Mouse (Mus musculus) MN1 (cell line): ENCODE measurements around the gene Maml2.
A peak's percentile ranks its signal among the peaks of the same experiment; 100 is the strongest.

ENCODE experiments used
- DNase-seq: peaks from one replicate; pipeline ENCODE4 v3.0.0-alpha.2; 2016; ENCODE audit warnings: low spot score

Maml2 gene

DNA sequence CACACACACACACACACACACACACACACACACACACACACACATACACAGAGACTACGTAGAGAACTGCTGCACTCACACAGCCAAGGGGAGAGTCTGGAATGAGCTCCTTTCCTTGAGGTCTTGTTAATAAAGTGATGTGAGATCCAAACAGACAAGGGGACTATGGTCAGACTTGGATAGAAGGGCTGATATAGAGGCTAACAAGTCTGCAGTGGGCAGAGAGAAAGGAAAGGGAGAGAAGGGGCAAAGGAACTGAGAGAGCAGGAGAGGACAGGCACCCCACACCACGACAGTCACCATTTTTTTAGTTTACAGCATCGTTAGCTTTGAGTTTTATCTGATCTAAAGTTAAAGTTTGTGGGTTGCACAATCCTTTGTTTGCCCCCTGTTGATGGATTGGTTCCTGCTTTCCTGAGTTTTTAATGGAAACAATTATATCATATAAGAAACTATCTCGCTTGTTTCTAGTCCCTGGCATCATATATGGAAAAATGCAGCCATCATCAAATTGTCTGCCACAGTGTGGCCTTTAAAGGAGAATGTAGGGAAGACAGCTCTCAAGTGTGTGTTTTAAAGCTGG lies 149.0 kb downstream of the Maml2 start, which contains the start of gene Gm17571:
Gm17571 (minus strand) TSS at position 51 of the 583 bp plus-strand sequence.
- no peak for DNase-seq

DNA sequence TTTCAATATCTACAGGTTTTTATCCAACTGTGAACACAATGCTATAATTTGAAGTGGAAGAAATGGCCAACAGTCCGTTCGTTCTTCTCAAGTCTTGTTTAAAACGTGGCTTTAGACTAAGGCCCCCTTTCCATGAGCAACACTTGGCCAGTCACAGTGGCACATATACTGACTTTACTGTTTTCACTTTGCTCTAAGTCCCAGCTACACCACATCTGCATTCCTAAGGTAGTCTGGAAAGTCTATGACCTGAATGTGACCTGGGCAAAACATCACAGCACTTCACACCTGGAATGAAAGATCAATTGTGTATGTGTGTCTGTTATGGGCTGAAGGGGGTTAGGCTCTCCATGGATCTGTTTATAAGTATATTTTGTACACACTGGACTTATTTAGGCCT lies 151.0 kb downstream of the Maml2 start:
- no peak for DNase-seq

DNA sequence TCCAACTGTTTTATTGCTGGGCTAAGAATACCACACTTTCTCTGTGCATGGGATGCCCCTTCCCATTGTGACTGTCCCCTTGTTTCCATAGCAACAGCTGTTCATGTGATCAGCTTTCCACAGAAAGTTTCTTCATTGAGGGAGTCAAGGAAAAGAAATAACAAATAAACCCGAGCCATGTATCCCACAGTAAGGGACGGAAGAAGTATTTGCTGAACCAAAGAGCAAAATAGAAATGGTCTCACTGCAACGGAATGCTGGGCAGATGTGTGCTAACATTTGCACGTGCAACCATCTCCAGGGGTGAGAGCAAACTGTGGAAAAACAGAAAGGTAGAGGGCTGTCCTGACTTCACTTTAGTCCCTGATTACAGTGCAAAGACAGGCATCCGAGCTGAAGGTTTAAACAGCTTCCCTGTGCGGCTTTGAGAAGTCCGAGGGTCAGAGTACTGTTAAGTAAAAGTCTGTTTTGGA lies 156.9 kb downstream of the Maml2 start:
- DNase-seq, result no peak

DNA sequence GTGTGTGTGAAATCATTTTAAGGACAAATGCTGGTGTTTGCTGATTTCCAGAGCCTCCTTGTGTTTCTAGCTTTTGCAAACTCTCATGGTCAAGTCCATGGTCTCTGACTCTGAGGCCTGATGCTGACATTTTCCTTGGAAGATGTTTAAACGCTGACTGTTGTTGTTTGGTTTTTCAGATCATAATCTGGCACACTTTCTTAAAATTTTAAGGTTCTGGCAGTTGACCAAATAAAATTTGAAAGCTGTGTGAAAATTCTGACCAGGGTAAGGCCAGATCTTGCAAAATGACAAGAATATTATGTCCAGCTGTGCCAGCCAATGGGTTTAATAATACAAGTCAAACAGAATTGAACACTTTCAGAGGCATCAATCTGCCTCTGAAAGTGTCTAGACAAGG lies 157.5 kb downstream of the Maml2 start:
- no peak for DNase-seq

DNA sequence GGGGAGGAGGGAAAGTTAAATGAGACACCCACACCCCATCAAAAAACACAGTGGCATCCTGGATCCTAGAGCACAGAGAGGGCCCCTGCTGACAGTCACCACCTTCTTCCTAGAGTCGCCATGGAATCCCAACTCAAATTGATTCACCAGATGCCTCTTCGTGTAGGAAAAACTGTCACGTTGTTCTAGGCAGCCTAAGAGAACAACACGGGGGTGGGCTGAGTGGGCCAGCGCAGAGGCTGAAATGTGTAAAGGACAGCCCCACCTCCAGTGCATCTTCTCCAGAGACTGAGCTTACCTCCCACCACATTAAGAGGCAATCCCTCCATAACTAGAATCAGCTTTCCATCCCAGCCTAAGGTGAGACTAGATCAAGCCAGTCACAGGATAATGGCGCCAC lies 160.0 kb downstream of the Maml2 start:
- no peak for DNase-seq

DNA sequence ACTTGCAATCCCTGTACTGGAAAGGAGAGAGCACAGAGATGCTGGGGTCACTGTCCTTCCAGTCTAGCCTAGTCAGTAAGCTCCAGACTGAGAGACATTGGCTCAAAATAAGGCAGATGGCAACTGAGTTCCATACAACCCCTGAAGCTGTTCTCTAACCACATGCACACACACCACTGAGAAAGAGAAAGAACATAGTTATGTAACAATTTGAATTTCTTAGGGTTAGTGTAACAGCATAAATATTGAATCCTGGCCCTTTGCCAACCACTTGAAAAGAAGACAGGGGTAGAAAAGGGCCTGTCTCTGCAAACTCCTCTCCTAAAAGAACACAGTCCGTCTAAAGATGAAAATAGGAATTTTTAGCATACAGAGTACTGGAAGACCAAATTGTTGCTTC lies 161.6 kb downstream of the Maml2 start:
- DNase-seq, result no peak

DNA sequence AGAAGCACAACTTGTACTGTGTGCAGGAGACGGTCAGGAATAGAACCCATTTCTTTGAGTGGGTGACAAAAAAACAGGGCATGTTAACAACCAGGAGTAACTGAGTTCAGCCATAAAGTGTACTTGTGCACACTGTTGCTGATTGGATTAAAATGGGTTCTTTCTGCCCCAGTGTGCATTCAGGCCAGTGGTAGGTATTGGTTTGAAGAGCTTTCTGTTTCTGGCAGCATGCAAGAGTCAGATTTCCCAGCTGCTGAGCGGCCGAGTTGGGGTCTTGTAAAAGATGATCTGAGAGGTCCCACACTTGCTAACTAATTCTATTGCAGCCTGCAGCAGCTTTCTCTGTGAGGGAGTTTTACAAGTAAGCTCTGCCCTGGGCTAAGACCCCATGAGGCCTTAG lies 162.3 kb downstream of the Maml2 start:
- no peak for DNase-seq

DNA sequence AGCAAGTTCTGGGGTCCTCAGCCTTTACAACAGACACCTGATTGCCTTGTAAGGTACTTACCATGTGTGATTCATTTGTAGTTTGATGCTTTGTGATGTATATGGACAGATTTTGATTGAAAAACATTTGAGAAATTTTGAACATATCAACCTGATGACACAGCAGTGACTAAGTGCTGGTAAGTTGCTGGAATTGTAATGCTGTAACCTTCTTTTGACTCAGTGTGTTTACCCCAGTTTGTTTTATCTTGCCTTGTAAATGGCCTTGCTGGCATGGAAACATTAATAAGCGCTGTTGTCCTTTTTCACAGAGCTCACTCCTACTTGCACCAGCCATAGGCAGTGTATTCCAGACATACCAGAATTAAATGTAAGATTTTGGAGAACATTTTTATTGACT lies 163.2 kb downstream of the Maml2 start:
- DNase-seq, result no peak

DNA sequence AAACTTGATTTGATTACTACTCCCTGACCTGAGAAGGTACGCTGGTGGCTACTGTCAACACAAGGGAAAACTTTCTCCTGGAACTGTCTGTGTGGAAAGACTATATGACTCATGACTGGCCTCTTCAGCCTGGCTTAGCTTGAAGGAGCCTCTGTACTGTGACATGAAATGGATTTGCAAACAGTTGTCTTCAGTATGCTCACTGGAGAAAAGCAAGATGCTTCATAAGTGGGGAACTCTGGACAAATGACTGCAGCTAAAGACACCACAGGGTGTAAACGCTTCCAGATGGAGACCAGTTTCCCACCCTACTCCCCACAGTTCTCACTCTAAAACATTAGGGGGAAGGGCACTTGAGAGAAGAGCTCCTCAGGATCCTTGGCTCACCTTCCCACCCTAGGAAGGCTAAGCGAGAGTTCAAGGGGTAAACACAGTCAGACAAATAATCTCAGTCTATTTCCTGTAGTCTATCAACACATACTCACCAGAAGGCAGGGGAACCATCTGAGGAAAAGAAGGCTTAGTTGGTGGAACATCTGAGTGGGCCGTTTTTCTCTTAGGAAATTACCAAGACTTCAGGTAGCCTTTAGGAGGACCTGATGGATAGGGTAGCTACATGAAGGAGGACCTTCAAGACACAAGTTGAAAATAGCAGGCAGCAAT lies 167.7 kb downstream of the Maml2 start:
- no peak for DNase-seq

DNA sequence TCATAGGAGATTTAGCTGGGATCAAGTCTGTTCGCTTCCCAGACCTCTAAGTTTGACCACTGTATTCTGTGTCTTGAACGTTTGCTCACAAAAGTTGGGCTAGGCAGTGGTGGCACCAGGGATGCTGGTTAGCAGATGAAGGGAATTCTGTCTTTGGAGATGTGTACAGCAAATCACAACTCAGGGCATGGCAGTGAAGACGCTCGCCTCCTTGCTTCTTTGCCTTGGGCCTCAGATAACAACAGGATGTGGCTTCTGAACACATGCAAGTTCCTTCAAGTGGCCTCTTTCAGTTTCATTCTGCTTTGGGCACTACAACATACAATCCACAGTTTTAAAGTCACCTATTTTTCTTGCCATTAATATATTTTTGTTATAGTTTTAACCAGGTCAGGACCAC lies 168.6 kb downstream of the Maml2 start:
- DNase-seq, result no peak

DNA sequence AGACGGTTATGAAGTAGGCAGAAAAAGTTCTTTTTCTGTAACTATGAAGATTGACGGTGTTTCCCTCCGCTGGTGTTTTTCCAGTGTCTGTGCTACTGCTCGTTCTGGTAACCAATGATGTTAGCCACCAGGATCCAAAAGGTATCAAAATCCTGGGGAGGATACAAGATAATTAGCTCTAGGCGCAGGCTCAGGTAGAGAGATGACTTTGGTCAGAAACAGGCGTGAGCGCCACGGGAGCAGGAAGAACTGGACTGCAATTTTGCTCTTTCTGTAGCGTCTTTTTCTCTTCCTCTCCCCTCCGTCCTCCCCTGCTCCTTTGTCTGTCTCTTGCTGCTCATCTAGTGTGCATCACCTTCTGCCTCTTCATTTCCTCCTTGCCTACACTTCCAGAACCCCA lies 169.1 kb downstream of the Maml2 start:
- no peak for DNase-seq

DNA sequence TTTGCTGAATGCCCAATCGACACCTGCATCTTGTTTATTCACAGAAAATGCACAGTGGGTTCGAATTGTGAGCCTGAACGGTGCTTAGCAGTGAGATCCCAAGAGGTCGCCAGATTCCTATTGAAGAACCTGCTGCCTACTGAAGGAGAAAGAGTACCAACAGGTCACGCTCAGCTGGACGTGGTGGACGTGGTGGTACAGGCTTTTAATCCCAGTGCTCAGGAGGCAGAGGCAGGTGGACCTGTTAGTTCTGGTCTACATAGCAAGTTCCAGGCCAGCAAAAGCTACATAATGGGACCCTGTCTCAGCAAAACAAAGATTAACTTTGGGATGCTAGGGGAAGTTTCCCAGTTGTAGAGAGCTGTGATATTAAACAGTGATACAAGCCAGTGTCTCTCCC lies 170.0 kb downstream of the Maml2 start:
- DNase-seq, result no peak

DNA sequence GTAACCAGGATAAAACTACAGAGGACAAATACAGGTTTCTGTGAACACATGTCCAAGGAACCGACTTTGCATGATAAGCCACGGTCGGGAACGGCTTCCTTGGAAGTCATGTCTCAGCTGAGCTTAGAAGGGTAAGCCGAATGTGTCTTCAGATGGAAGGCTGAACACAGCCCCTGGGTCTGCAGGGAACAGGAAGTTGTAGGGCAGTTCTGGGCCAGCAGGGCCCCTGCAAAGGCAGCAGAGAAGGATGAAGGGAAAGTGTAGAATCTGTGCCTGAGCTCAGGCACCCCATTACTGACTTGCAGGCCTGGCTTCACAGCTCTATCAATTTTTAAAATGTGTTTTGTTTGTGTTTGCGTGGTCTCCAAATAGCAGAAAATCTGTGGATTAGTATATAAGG lies 171.0 kb downstream of the Maml2 start:
- DNase-seq, result no peak

DNA sequence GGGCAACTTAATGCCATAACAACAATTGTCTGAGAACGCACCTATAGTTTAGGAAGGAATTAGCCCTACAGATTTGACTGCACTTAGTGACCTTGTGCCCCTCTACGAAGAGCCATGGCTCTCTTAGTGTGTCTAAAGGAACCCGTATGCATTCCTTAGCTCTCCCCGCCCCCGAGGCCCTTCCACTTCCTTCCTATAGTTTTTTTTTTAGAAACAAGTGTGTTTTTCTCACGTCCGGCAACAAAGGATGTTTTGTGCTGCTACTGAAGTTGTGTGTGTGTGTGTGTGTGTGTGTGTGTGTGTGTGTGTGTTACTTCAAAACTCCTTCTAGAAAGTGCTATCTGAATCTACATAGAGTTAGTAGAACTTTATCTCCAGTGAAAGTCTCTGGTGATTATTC lies 172.3 kb downstream of the Maml2 start:
- no peak for DNase-seq

DNA sequence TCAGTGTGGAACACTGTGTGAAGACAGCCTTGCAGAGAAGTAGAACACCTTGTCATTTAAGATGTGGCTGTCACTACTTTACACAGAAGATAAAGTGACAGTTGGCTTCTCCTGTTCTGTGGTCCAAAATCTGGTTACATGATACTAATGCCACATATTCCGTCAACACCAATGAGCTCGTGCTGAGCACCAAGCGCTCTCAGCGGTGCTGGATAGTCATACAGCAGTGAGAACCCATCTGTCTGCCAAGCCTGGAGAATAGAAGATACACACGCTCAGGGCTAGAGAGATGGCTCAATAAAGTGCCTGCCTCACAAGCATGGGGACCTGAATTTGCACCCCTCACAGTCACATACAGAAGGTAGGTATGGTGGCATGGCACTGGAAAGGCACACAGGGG lies 177.2 kb downstream of the Maml2 start:
- DNase-seq, result no peak

DNA sequence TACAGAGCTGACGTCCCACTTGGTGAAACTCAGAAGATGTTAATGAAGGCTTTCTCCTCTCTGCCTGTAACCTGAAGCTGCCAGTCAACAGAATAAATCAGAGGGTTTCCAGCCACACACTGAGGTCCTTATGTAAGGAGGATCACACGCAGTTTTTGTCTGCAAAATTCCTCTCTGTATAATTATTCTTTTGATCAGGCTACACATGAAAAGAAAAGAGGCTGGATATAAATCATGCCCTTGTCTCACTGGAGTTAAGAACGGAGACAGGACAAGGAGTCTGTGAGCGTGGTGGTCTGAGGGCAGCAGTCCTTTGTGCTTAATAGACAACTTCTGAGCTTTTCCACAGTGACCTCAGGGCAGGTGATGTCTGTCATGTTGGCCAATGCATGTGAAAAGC lies 181.5 kb downstream of the Maml2 start:
- DNase-seq, result no peak

DNA sequence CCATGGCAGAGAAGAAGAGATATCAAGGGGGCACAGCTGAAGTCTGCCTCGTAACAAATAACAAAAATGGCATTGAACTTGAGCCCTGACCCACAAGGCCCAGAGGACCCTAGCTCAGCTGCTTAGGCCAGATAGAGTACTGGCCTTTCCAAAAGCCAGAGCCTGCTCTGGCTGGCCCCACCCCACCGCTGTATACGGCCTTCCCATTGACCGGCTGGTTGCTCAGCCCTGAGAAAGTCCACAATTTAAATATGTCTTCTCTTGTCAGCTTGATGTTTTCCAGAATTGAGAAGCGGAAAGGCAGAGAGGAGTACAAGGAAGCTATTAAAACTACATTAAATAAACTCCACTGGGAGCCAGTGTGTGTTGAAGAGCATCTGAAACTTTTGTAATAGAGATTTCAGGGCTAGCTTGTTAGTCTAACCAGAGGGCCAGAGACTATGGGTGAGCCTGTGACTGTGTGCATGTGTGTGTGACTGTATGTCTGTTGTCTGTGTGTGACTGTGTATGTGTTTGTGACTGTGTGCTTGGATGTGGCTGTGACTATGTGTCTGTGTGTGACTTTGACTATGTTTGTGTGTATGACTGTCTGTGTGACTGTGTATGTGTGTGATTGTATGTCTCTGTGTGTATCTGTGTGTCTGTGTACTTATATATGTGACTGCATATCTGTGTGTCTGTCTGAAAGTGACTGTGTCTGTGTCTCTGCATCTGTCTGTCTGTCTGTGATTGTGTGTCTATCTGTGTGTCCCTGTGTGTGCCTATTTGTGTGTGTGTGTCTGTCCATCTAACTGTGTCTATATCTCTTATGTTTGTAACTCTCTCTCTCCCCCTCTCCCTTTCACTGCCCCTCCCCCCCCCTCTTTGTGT lies 185.7 kb downstream of the Maml2 start:
- DNase-seq, result peak; percentile 85

DNA sequence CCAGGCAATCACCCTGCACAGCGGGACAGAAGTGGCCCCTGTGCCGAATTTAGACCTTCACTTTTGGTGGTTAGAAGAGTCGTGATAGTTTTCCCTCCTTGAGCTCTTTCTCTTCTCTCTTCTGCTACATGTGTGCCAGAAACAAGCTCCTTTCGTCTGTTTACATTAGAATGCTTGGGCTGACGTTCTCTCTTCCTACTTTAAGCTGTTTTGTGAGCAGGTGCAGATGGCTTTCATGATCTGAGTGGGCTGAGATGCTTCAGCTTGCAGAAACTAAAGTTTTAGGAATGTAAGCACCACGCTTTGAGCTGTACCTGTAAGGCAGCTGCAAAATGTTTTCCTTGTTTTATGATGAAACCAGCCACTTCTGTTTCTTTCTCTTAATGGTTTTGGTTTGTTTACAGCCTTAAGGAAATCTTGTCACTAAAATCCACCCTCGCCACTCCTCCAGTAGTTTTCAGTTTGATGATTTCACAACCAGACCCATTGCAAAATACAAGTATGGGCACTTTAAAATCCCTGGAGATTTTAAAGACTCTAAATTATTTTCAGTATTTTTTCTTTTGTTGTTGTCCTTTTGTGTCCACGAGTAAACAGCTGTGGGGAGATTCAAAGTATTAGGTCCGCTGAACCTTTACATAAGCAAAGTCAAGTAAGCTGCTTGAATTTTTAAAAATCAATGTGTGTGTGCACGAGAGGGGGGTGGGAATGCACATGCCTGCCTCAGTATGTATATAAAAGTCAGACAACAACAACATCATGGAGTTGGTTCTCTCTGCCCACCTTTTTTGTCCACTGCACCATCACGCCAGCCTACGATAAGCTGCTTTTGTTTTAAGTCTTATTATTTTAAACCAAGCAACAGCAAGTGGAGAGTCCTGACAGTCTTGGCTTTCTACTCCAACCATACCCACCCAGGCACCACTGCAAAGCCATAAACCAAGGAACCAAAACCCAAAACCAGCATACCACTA lies 186.8 kb downstream of the Maml2 start:
- no peak for DNase-seq

DNA sequence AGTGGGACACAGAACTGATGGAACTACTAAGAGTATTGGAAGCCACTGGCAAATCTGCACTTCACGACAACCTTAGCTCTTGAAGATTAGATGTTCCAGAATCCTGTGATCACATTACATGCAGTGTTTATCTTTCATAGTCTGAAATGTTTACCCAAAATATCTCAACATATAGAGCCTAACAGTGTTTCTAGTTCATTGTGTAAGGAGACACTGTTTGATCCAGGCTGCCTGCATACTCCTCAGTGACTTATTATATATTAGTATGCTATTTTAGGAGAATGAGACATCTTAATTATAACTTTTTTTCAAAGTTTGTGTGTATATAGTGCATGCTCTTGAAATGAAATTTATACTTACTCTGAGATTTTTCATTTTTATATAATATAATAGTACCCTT lies 188.2 kb downstream of the Maml2 start:
- DNase-seq, result no peak

DNA sequence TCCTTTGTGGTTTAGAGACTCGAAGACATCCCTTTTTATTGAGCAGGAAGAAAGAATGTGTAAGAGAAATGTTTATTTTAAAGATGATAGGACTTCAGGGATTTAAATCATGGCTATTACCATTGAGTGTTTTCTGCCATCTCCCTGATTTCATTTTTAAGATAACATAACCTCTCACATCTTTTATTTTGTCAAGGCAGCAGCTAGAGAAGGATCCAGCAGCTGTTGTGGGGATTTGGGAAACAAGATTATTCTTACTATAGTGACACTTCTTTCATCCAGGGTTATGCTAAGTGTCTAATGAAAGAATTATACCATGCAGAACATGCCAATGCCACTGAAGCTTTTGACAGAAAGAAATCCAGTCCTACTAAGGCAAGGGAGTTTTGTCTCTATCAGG lies 193.3 kb downstream of the Maml2 start:
- DNase-seq, result no peak

DNA sequence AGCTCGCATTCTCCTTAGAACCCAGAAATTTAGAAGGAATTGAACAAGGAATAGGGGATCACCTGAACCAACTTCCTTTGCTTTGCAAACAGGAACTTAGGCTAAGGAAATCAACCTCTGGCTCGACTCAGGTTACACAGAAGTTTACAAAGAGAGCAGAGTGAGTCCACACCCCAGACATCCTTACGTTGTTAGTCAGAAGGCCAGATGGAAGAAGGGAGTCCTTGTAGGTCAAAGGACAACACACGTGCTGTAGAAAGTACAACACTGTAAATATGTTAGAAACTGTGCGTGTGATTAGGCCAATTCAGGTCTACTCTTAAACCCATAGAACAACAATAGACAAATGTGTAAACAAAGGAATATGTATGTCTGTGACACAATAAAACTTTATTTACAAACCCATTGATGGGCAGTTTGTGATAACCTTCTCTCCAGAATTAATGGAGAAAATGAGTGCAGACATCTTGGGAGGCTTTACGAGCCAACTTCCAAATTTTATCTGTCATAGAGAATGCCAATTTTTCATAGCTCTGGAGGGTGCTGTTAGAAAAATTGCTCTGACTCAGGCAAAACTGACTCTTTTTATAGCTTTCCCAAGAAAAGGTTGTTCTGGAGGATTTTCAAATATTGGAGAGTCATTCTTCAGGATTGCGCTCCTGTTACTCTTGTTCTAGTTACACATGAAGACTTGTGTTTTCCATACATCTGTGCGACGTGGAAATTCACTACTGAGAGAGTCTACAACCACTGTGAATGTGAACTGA lies 194.3 kb downstream of the Maml2 start:
- no peak for DNase-seq
